Mouse (Mus musculus) ovary, adult 2 months (tissue): Measurements from ENCODE around the gene Paip2b. TPM values are rescaled to one million over a fixed set of nuclear protein-coding genes. Genes with fewer than 3 reads are reported as not detected.

Experiments used
- polyA plus RNA-seq: library from polyadenylated mRNA; depleted of rRNA; stranded (reverse); fragments of >200 nt; gene quantifications from 2 replicates; pipeline ENCODE4 v1.2.3, GENCODE M21; 2012; rRNA removed

Gene Paip2b
- polyA plus RNA-seq, result 8.2 and 9.2 TPM in 2 replicates

DNA sequence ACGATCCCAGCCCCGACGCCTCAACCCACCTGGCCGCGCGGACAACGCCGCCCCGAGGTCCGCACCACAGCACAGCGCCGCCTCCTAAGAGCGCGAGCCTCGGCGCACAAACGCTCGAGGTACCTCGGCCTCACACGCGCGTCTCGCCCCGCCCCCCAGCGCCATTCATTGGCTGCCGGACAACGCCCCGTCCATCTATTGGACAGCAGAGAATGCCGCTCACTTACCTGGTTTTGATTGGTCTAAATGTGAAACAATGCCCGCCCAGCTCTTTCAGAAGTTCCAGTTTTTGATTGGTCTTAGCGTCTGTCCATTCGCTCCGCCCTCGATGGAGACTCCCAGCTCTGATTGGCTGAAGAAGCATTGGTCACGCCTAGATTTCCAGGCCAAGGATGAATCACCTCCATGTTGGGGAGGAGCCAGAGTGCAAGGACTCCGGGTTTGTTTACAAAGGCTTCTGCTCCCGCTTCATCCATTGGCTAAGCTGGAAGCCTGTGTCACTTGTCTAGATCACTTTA, at the start of gene Paip2b:
TSS of gene Paip2b (minus strand) at position 136 of the 518 bp plus-strand sequence.

DNA sequence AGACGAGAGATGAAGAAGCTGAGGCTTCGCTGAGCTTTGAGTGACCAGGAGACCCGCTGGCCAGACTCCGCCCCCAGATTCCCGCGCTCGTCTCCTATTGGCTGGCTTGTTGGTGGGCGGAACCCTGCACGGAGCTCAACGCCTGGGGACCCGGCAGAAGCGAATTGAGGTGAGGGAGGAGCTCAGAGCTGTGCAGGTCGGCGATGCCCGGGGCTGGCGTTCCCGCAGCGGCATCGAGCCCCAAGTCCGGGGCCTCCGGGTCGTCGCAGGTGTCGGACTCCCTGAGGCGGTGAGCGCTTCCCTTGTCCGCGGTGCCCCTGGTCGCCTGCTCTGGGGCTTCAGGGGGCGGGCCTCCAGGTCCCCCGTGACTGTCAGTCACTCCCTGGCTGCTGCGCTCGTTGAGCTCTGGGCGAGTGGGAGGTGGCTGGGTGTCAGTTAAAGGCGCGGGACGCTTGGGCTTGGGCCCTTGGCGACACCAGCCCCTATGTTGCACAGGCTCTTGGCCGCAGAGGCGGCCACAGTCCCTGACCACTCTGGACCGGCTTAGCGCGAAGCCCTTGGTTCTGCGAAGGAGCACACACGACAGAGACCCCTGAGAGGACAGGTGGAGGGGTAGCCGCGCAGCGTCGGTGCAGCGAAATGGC, 35.5 kb upstream of the Paip2b start, which contains the start of gene Zfp638:
TSS of gene Zfp638 (plus strand) at position 156 of the 644 bp plus-strand sequence.

DNA sequence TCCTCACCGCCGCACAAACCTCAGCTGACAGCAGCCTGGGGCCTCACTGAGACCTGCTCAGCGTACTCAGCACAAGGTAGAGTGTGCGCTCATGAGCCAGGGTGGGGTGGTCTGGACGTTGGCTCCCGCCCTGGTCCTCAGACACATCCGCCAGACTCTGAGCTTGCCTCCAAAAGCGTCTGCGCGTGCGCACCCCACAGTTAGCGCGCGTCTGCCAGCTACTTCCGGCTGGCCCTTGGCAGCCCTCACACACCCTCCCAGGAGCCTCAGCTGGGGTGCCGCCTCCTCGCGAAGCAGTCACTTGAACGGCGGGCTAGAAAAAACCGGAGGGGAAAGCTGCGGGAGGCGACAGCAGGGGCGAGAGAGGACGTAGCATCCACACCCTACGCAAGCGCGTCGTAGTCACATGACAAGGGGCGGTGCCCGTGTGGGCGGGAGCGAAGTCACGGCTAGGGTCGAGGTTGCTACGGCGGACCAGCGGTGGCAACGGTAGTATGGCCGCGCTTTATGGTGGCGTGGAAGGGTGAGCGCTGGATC, 36.7 kb downstream of the Paip2b start, which contains the start of gene Nagk:
TSS of gene Nagk (plus strand) at position 223 of the 537 bp plus-strand sequence.

DNA sequence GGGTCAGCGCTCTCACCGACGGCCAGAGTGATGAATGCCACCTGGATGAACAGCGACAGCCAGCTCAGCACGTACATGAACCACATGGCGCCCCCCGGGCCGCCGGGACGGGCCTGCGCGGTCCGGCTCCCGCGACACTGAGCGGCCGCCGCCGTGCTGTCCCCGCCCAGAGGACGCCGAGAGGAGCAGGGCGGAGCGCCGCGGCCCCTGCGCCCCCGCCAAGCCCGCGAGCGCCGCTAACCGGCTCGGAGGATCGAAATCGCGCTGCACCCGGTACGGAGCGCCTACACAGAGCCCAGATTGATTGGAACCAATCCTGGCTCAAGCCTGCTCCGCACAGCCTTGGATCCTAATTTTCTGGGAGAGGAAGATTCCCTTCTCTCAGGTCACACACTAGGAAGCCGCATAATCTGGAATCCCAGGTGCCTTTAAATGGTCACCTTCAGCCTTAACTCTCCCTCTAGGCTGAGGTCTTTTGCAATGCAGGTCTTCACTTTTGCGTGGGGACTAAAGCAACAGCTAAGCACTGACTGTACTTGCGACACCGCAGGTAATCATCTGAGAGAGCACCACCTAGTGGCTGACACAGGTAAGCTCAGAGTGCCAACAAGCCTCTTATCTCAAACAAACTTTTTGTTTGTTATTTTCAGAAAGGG, 55.8 kb downstream of the Paip2b start, which contains the start of gene Tex261:
TSS of gene Tex261 (minus strand) at position 176 of the 656 bp plus-strand sequence.

DNA sequence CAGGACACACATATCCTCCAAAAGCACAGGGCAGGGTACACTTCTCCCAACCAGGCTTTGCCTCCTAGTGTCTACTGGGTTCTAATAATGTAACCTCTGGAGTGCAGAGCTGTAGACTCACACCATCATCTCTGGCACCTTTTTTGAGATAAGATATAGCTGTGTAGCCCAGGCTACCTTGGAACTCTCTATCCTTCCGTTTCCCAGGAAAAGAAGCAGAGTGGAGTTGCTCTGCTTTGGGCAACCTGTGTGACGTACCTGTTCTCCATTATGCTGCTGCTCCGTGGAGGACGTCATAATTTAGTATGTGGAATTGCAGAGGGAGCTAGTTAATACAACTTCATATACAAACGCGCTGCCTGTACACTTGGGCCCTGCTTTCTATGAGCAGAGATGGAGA, 69.2 kb downstream of the Paip2b start, which contains the start of gene Ankrd53:
TSS of gene Ankrd53 (plus strand) at position 301 of the 400 bp plus-strand sequence.

Other genes with a start within 250 kb of the Paip2b start
- gene Clec4f, start 175.6 kb downstream of the Paip2b start, polyA plus RNA-seq, result not detected in 2 replicates
- not detected in 2 replicates for gene Cd207, start 153.9 kb downstream of the Paip2b start, polyA plus RNA-seq
- gene Vax2, start 120.5 kb downstream of the Paip2b start, polyA plus RNA-seq, result not detected in 2 replicates
- gene Atp6v1b1, start 88.8 kb downstream of the Paip2b start, polyA plus RNA-seq, result 2.4 and 3.4 TPM in 2 replicates
- gene Ankrd53, start 69.1 kb downstream of the Paip2b start, polyA plus RNA-seq, result not detected in 2 replicates
- gene Tex261, start 55.9 kb downstream of the Paip2b start, polyA plus RNA-seq, result 130 and 137 TPM in 2 replicates
- 20.8 and 24.5 TPM in 2 replicates for gene Nagk, start 36.8 kb downstream of the Paip2b start, polyA plus RNA-seq
- 7.5 and 7.9 TPM in 2 replicates for gene Zfp638, start 35.4 kb upstream of the Paip2b start, polyA plus RNA-seq
- gene Dysf, start 176.8 kb upstream of the Paip2b start, polyA plus RNA-seq, result 12.8 and 19.7 TPM in 2 replicates